Mouse (Mus musculus) hindbrain, embryonic 12.5 days (tissue): ENCODE results near the gene Mfng. TPM values are rescaled to one million over a fixed set of nuclear protein-coding genes. Genes with fewer than 3 reads are reported as not detected.

Experiments
- ATAC-seq: fragments of 200-750 bp; cut with Nextera tagmentation; 2 replicates; pipeline ENCODE4 v1.8.0; 2017; ENCODE audit warnings: moderate TSS enrichment; ENCODE audit not compliant: low FRiP score
- H3K27ac ChIP-seq: fragments of 300-500 bp; sonication (generic); 2 replicates; pipeline ENCODE4 v1.5.1; 2016; ENCODE audit warnings: mild to moderate bottlenecking
- H3K27me3 ChIP-seq: fragments of 300-500 bp; sonication (generic); 2 replicates; pipeline ENCODE4 v1.6.1; 2016; ENCODE audit warnings: mild to moderate bottlenecking
- H3K36me3 ChIP-seq: fragments of 300-500 bp; sonication (generic); 2 replicates; pipeline ENCODE4 v1.6.1; 2016; ENCODE audit warnings: mild to moderate bottlenecking
- H3K4me1 ChIP-seq: fragments of 300-500 bp; sonication (generic); 2 replicates; pipeline ENCODE4 v1.6.1; 2016
- H3K4me2 ChIP-seq: fragments of 300-500 bp; sonication (generic); replicated peaks from 2 replicates; pipeline ENCODE4 v1.6.1; 2016; ENCODE audit warnings: mild to moderate bottlenecking
- H3K4me3 ChIP-seq: fragments of 300-500 bp; sonication (generic); 2 replicates; pipeline ENCODE4 v1.5.1; 2016; ENCODE audit warnings: mild to moderate bottlenecking
- H3K9ac ChIP-seq: fragments of 300-500 bp; sonication (generic); 2 replicates; pipeline ENCODE4 v1.6.1; 2016; ENCODE audit warnings: mild to moderate bottlenecking, moderate library complexity
- H3K9me3 ChIP-seq: fragments of 300-500 bp; sonication (generic); replicated peaks from 2 replicates; pipeline ENCODE4 v1.6.1; 2016; ENCODE audit warnings: mild to moderate bottlenecking
- WGBS: fragments of 180-500 bp; shearing (Covaris S2); methylation state at CpG from one replicate; pipeline ENCODE4 v1.1.7; 2016; 5-methylcytosine and 5-hydroxymethylcytosine counted together
- polyA plus RNA-seq: library from polyadenylated mRNA; unstranded; fragments of >200 nt; fragmentation: Nextera tagmentation; extraction: Ambion mirVana; gene quantifications from 2 replicates; pipeline ENCODE4 v1.2.1, GENCODE M21; 2016

Mfng gene
- polyA plus RNA-seq, 1 experiment from 2014 or later = 58.0 TPM

DNA sequence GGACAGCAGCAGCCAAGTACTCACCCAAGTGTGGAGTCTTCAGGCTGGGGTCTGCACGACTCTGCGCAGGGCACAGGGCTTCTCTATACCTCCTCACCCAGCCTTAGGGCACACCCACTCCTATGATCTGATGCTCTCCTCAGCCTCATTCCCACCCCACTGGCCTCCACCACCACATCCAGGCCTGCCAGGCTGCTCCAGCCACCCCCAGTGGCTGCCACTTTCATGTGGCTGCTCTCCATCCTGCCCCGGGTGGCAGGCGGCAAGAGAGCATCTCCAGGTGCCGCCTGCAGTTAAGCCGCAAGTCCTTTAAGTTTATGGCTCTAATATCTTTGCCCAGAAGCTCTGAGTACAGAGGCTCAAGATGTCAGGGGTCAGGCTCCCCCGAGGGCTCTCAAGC is 46.6 kb downstream of the Mfng start:
- no peak overlapping the region for H3K27ac ChIP-seq
- 70% methylated on average over 7 of the region's 7 CpGs for WGBS

DNA sequence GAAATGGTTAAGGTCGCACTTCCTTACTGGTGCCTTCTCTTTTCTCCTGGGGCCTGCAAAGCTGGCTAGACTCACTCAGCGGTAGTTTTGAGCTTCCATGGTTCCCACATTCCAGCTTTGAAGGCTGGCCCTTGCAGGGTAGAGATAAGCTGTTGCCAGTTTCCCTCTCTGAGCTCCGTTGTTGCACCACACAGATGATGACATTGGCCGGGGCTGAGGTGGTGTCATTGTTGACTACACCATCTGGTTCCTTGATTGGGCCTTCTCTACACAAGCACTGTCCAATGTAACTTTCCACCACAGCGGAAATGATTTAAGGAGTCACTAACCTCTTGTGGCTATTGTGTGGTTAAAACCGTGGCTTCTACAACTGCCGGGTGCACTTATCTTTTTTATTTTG is 52.7 kb downstream of the Mfng start:
- no peak for ATAC-seq
- no peaks in the 10 kb centered on the region for H3K9me3 ChIP-seq
- H3K4me2 ChIP-seq = no peak overlapping the region
- H3K4me1 ChIP-seq = peaks cover 32% of the 10 kb centered on the region
- peaks cover 61% of the 10 kb centered on the region for H3K27me3 ChIP-seq
- no peak overlapping the region for H3K4me3 ChIP-seq
- WGBS = 73% methylated on average over 7 of the region's 7 CpGs
- no peak overlapping the region for H3K9ac ChIP-seq
- no peaks in the 10 kb centered on the region for H3K36me3 ChIP-seq
- H3K27ac ChIP-seq = no peak overlapping the region

More for the DNA sequence above, 46.6 kb downstream of the Mfng start:
- Histone ChIP-seq H3K36me3 (no peaks in the 10 kb centered on the region), H3K4me3 (no peak overlapping the region), H3K9ac (no peak overlapping the region), H3K9me3 (no peaks in the 10 kb centered on the region), H3K4me2 (no peak overlapping the region), H3K27me3 (peaks cover 9% of the 10 kb centered on the region; the same call in 1 of the 2 replicates), H3K4me1 (no peaks in the 10 kb centered on the region)
- ATAC-seq = no peak

DNA sequence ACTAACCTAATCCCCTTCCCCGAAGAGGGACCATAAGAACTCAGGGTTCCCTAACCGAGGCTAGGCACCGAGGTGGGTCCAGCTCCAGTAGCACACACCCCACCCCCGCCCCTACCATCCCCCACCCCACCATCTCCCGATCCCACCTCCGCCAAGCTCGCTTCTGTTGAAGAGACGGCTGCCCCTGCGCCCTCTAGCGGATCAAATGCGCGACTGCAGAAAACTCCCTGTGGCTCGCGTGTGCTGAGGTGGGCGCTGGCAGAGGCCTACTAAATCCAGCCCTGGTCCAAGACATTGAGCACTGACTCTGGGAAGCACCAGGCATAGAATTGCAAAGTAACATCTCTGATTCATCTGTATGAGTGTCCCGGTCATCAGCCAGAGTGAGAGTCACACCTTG is 53.2 kb downstream of the Mfng start:
- no peak overlapping the region for H3K9ac ChIP-seq
- H3K4me3 ChIP-seq = no peak overlapping the region
- peaks cover 65% of the 10 kb centered on the region for H3K27me3 ChIP-seq
- no peaks in the 10 kb centered on the region for H3K9me3 ChIP-seq
- H3K36me3 ChIP-seq = no peaks in the 10 kb centered on the region
- no peak for ATAC-seq
- WGBS = 2% methylated on average over 15 of the region's 16 CpGs
- peaks cover 37% of the 10 kb centered on the region for H3K4me1 ChIP-seq
- H3K27ac ChIP-seq = no peak overlapping the region
- H3K4me2 ChIP-seq = peak overlapping the region; percentile 33

DNA sequence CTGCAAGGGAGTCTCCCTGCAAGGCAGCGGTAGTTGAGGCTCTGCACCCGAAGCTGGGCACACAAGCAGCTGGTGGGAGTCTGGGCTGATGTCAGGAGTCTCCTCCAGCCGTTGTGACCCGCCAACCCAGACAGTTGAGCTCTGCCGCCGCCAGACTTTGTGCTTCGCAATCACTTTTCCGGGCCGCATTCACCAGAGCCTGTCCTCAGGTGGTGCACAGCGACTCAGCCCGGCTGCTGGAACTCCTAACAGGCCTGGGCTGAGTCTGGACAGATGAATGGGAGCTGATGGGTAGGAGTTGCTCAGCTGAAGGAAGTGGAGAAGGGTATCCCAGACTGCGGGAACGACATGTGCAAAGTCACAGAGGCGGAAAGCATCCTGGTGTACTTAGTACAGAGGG is 53.9 kb downstream of the Mfng start:
- peaks cover 37% of the 10 kb centered on the region for H3K4me1 ChIP-seq
- no peak overlapping the region for H3K9ac ChIP-seq
- WGBS = 4% methylated on average over 14 of the region's 14 CpGs
- H3K4me2 ChIP-seq = no peak overlapping the region
- no peak overlapping the region for H3K27ac ChIP-seq
- H3K9me3 ChIP-seq = no peaks in the 10 kb centered on the region
- H3K4me3 ChIP-seq = peak overlapping the region; percentile 47; the same call in 1 of the 2 replicates
- no peaks in the 10 kb centered on the region for H3K36me3 ChIP-seq
- H3K27me3 ChIP-seq = peaks cover 72% of the 10 kb centered on the region
- ATAC-seq = peak; percentile 11; the same call in 1 of the 2 replicates

DNA sequence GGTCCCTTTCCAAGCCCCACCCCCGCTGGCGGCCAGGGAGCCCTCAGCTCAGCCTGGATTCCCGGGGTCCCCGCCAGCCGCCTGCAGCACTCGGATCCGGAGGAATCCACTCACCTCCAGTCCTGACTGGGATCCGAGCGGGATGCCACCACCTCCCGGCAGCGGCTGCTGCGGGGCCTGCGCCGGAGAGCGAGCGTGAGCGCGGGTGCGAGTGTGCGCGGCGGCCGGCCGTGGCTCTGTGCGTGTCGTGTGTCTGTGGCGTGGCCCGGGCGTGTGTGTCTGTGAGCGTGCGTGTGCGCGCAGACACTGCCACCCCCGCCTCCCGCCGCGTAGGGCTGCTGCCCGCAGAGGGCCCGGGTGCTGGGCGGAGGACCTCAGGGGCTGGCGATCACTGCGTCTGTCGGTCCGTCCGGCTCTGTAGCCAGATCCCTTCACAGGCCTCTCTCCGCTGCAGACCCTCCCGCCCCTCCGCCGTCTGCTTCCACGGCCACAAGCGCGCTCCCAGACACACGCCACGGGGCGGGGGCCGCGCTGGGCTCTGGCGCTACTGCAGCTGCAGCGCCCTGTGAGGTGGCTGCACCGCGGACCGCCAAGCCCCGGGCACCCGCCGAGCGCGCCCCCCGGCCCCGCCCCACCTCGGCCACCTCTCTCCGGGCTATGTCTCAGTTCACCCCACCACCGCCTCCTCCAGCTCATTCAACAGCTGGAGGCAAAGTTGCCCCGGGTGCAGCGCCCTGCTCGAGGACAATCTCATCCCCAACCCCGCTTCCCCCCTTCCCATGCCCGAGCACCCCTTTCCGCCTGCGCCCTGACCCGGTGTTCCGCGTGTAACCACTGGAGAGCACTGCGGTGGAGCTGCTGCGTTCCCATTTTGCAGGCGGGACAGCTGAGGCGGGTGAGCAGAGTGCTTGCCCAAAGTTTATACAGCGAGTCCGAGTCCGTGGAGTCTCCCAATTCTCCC is 54.7 kb downstream of the Mfng start, which contains the start of gene Elfn2:
Elfn2 (minus strand) TSS at position 482 of the 961 bp plus-strand sequence.
- H3K36me3 ChIP-seq = no peaks in the 10 kb centered on the region
- ATAC-seq = peak; percentile 51
- peaks cover 80% of the 10 kb centered on the region for H3K27me3 ChIP-seq
- H3K4me2 ChIP-seq = peak within 1 kb of the TSS; percentile 71
- H3K9me3 ChIP-seq = no peaks in the 10 kb centered on the region
- peaks cover 42% of the 10 kb centered on the region for H3K4me1 ChIP-seq
- WGBS = 1% methylated on average over 81 of the region's 89 CpGs
- H3K9ac ChIP-seq = peak within 1 kb of the TSS; percentile 52
- H3K4me3 ChIP-seq = peak within 1 kb of the TSS; percentile 47
- peak within 1 kb of the TSS; percentile 23; the same call in 1 of the 2 replicates for H3K27ac ChIP-seq

DNA sequence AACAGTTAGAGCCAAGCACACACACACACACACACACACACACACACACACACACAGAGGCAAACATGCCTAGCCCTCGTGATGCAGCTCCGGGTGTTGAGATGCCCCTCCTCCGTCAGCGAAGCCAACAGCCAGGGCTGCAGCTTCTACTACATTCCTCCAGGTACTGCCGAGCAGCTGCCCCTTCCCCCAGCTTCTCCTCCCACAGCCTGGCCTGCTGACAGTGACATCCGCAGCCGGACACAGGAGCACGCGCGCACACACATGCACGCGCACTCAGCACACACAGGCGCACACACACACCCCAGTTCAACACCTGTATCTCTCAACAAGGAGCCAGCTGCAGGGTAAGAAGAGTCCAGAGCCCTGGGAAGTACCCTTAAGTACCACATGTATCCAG is 56.3 kb downstream of the Mfng start:
- H3K4me3 ChIP-seq = peak overlapping the region; percentile 47
- no peak overlapping the region for H3K9ac ChIP-seq
- no peaks in the 10 kb centered on the region for H3K36me3 ChIP-seq
- H3K27ac ChIP-seq = no peak overlapping the region
- peak overlapping the region; percentile 71 for H3K4me2 ChIP-seq
- H3K27me3 ChIP-seq = peaks cover 90% of the 10 kb centered on the region
- WGBS = 54% methylated on average over 13 of the region's 13 CpGs
- peaks cover 59% of the 10 kb centered on the region for H3K4me1 ChIP-seq
- no peaks in the 10 kb centered on the region for H3K9me3 ChIP-seq
- no peak for ATAC-seq

DNA sequence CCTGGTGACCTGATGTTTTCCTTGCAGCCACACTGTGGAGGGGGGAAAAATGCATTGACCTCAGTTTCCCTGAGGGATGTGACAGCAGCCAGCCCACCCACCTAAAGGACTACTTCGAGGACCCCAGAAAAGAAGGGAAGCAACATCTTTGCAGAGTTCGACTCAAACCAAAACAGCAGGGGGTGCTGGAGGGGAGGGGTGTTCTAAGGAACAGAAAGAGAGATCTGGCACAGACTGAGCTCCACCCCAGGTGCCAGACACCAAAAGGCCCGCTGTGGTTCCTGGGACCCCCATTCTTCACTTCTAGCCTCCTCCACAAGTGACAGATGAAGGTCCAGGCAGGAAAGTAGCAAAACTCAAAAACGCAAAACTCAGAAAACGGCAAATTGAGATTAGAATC is 57.4 kb downstream of the Mfng start:
- no peak overlapping the region for H3K4me3 ChIP-seq
- no peak overlapping the region for H3K9ac ChIP-seq
- H3K4me1 ChIP-seq = peaks cover 69% of the 10 kb centered on the region
- H3K9me3 ChIP-seq = no peaks in the 10 kb centered on the region
- no peak overlapping the region for H3K4me2 ChIP-seq
- whole genome bisulfite sequencing = 55% methylated on average over 5 of the region's 5 CpGs
- H3K27me3 ChIP-seq = peaks cover 99% of the 10 kb centered on the region
- H3K36me3 ChIP-seq = no peaks in the 10 kb centered on the region
- no peak overlapping the region for H3K27ac ChIP-seq
- no peak for ATAC-seq

DNA sequence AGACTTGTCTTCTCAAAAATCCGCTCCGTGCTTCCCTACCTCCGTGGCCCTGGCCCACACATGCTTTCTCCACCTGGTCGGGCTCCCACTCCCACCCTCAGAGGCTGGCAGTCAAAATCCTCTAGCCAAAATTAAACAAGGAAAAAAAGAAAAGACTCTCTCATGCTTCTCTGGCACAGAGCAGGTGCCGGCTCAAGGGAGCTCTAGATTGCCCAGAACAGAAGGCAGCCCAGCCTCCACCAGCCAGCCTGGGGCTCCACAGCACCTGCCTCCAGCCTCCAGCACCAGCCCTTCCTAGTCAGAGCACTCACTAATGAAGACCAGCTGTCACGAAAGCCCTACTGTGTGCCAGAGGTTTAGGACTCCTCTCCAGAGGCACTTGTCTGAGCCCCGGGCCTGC is 59.5 kb downstream of the Mfng start:
- Histone ChIP-seq H3K27me3 (peaks cover 85% of the 10 kb centered on the region), H3K36me3 (no peaks in the 10 kb centered on the region), H3K4me1 (peaks cover 76% of the 10 kb centered on the region), H3K4me3 (no peak overlapping the region), H3K9me3 (no peaks in the 10 kb centered on the region), H3K9ac (no peak overlapping the region), H3K4me2 (no peak overlapping the region), H3K27ac (no peak overlapping the region)
- 81% methylated on average over 7 of the region's 7 CpGs for WGBS
- no peak for ATAC-seq

DNA sequence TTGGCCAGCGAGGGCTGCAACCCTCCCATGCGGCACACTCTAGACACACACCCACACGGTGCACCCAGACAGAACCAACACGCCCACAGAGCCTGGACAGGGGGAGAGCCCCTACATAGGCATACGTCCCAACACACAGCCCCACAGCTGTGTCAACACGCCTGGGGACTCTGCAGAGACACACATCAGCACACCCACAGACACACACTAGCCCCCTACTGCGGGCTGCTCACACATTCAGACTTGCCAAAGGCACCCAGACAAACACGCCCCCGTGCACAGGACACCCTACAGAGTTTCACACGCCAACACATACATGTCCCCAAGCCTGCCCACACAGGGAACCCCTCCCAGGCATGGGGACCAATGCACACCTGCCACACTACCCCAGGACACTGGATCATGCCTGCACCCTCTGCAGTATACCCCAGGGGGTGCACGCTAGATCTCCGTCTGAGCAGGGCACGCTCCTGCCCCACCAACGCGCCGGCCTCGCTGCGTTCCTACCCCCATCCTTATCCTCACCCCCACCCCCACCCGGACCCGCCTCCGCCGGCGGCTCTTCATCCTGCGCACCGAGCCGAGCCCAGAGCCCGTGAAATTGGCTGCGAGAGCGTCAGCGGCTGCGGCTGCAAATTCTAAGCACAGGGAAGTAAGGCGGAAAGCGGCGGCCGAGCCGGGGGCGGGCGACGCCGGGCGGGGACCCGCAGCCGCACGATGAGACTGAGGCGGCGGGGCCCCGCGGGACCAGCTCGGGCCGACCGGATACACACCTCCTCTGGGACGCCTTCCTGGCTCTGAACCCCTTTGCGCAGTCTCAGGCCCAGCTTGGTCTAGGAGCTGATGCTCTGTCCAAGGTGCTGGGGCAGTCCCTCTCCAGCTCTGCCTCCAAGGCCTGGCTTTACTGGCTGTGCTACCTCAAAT is 60.7 kb downstream of the Mfng start:
- ATAC-seq = peak; percentile 29
- Histone ChIP-seq H3K9ac (peak overlapping the region; percentile 59), H3K36me3 (no peaks in the 10 kb centered on the region), H3K4me1 (peaks cover 65% of the 10 kb centered on the region), H3K4me3 (peak overlapping the region; percentile 28), H3K9me3 (no peaks in the 10 kb centered on the region), H3K4me2 (peak overlapping the region; percentile 57), H3K27ac (peak overlapping the region; percentile 66), H3K27me3 (peaks cover 73% of the 10 kb centered on the region)
- 6% methylated on average over 52 of the region's 53 CpGs for whole genome bisulfite sequencing

DNA sequence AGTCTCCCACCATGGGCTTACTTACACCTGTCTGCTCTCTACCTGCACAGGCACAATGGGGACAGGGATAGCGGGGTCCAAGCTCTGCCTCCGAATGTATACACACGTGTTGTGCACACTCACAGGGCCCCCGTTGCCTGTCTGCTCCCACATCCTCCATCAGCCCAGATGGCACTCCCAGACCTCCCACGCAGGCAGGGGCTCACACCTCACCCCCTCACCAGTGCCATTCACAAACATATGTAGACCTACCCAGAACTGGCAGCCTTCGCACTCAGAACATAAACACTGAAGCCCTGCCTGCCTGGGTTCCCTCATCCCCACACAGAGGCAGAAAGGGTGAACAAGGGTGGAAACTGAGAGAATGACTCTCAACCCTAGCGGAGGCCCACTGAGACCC is 61.3 kb downstream of the Mfng start:
- 0 out of 2 replicates have a peak, but pooled peaks have one; percentile 0 for ATAC-seq
- WGBS = 74% methylated on average over 7 of the region's 7 CpGs
- H3K4me3 ChIP-seq = no peak overlapping the region
- H3K9ac ChIP-seq = no peak overlapping the region
- no peaks in the 10 kb centered on the region for H3K9me3 ChIP-seq
- no peak overlapping the region for H3K4me2 ChIP-seq
- H3K4me1 ChIP-seq = peaks cover 60% of the 10 kb centered on the region
- H3K27me3 ChIP-seq = peaks cover 67% of the 10 kb centered on the region
- H3K36me3 ChIP-seq = no peaks in the 10 kb centered on the region
- H3K27ac ChIP-seq = peak overlapping the region; percentile 66

DNA sequence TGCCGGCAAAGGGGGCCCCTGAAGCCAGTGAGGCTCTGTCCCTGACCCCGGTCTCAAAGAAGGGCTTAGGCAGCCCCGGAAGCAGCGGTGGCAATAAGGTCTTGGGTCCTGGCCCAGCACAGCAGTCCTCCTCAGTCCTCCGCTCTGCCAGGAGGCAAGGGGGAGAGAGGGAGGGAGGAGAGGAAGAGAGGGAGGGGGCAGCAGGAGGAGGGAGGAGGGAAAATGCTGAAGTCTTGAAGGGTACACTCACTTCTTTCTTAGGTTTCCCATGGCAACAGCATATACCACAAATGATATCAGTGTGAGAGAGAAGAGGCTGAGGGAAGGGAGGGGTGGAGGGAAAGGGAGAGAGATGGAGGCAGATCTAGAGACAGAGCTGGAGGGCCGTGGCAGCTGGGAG is 62.6 kb downstream of the Mfng start:
- Histone ChIP-seq H3K27ac (peak overlapping the region; percentile 30; the same call in 1 of the 2 replicates), H3K27me3 (peaks cover 54% of the 10 kb centered on the region), H3K9me3 (no peaks in the 10 kb centered on the region), H3K9ac (no peak overlapping the region), H3K36me3 (no peaks in the 10 kb centered on the region), H3K4me1 (peaks cover 56% of the 10 kb centered on the region), H3K4me2 (no peak overlapping the region), H3K4me3 (no peak overlapping the region)
- 44% methylated on average over 6 of the region's 6 CpGs for WGBS
- ATAC-seq = peak; percentile 26; the same call in 1 of the 2 replicates

DNA sequence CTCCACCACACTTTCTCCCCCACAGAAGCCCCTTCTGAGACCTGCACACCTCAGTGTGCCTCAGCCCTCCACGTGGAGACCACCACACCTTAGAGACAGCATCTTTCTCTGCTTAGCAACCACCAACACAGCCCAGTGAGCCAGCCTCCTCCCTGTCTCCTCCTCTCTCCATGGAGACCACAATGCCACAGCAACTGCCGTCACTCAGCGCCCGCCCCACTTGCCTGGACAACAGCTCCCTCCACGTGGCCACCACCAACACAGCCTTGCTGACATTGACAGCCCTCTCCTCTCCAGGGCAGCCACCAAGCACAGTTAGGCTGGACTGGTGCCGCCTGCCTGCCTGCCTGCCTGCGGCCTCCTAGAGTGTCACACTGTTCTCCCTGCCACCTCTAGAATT is 63.5 kb downstream of the Mfng start:
- Histone ChIP-seq H3K4me2 (no peak overlapping the region), H3K9ac (no peak overlapping the region), H3K4me1 (peaks cover 51% of the 10 kb centered on the region), H3K4me3 (no peak overlapping the region), H3K27me3 (peaks cover 45% of the 10 kb centered on the region), H3K9me3 (no peaks in the 10 kb centered on the region), H3K36me3 (no peaks in the 10 kb centered on the region), H3K27ac (peak overlapping the region; percentile 30)
- peak; percentile 57 for ATAC-seq
- WGBS = 11% methylated on average over 7 of the region's 7 CpGs
